Mouse (Mus musculus): ENCODE measurements around the gene Mtap.

Gene Mtap

GRCm38 (mm10) chr4:89210314-89210713, 73.4 kb downstream of the Mtap start:
- DNase-seq (ENCODE audit: extremely low spot score, low spot score) = no peak

- no peak for DNase-seq (ENCODE audit: extremely low spot score, low spot score)
Measured at GRCm38 (mm10) chr4:89212178-89212577, 75.3 kb downstream of the Mtap start.

Measured in neural tube, embryonic 10.5 days (tissue).